Mouse (Mus musculus) cerebellum, adult 2 months (tissue): ENCODE measurements at regions not wholly inside any gene's neighbourhood (a gene's known extent, or its start where the extent isn't known, plus 50 kb on each side); places are given as distances from the start of the nearest gene placed in this dataset.

Source experiments
- DNase-seq, 2 experiments: peaks; one replicate each; pipeline ENCODE4 v3.0.0; 2021
- H3K27ac ChIP-seq: fragments of 200-500 bp; 2 replicates; pipeline ENCODE4 v1.5.1; 2012; ENCODE audit warnings: low read length, control low read depth, inconsistent platforms; ENCODE audit not compliant: insufficient read depth
- H3K27me3 ChIP-seq: fragments of 200-500 bp; 2 replicates; pipeline ENCODE4 v1.6.1; 2012; ENCODE audit warnings: inconsistent platforms, mild to moderate bottlenecking, low read length, moderate library complexity; ENCODE audit not compliant: control insufficient read depth, insufficient read depth
- H3K4me1 ChIP-seq: fragments of 200-500 bp; 2 replicates; pipeline ENCODE4 v1.6.1; 2011; ENCODE audit warnings: low read length; ENCODE audit not compliant: control insufficient read depth, insufficient read depth
- H3K4me3 ChIP-seq: fragments of 200-500 bp; replicated peaks from 2 replicates; pipeline ENCODE3; 2011; ENCODE audit warnings: mild to moderate bottlenecking, low read depth, low read length, control low read depth; ENCODE audit not compliant: insufficient read depth
- CTCF ChIP-seq: fragments of 200-500 bp; IDR thresholded peaks from 2 replicates; pipeline ENCODE4 v1.5.1; 2011; ENCODE audit warnings: low read depth, mild to moderate bottlenecking, control low read depth, low read length, moderate library complexity, borderline replicate concordance; ENCODE audit not compliant: insufficient read depth
- POLR2A ChIP-seq: fragments of 200-500 bp; IDR thresholded peaks from 2 replicates; pipeline ENCODE4 v1.6.1; 2011; ENCODE audit warnings: low read length, control low read depth, borderline replicate concordance; ENCODE audit not compliant: insufficient read depth
- WGBS: fragments of 180-500 bp; shearing (Covaris S2); methylation state at CpG from one replicate; pipeline ENCODE4 v1.1.7; 2018; 5-methylcytosine and 5-hydroxymethylcytosine counted together

DNA sequence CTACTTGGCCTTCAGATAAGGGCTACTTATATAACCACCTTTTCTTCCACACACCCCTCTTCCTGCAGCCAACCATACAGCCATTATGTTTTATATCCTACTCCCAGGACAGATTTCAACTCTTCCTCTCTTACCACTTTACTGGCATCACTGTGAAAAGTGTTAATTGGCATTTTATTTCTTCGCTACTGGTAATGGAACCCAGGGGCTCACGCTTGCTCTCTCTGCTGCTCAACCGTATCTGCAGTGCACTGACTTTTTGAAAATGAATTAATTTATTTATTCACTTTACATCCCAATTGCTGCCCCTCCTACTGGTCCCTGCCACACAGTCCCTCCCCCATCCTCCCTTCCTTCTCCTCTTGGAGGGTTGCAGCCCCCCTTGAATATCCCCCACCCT, 52.5 kb upstream of the Slc24a3 start:
- no peak for TF ChIP-seq POLR2A
- TF ChIP-seq CTCF = no peak
- 93% methylated on average over 3 of the region's 3 CpGs for WGBS
- Histone ChIP-seq H3K27me3 (no peaks in the 10 kb centered on the region; the same call in 1 of the 2 replicates), H3K4me3 (no peak overlapping the region), H3K4me1 (no peaks in the 10 kb centered on the region), H3K27ac (no peak overlapping the region)
- DNase-seq = no peak
